Mouse (Mus musculus) induced T-regulatory cell, adult 2 months (primary cell): ENCODE data around the gene Nek11.

Source experiments
- DNase-seq: peaks from one replicate; pipeline ENCODE4 v3.0.0-alpha.2; 2012; ENCODE audit warnings: low read depth

The Nek11 gene

DNA sequence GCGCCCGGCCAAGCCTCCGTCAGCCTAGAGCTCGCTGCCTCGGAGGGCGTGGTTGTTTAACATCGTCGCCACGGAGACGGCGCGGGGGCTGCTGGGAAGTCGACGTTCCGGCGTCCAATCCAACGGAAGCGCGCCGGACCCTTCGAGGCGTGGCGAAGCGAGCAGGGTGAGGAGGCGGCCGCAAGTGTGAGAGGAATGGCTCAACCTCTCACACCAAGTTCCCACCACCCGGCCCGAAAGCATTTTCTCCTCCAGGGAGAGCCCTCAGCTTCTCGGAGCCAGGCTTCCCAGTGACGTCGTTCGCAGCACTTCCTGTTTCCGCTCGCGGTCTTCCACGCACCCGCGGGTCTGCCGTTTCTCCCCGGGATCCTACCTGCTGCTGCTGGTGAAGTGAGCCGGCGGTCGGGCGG, at the start of gene Nek11, which contains the start of gene Aste1:
Gene Nek11 (minus strand): TSS at position 307 of the 410 bp plus-strand sequence.
Gene Aste1 (plus strand): TSS at position 175 of the 410 bp plus-strand sequence.
- peak; percentile 97 for DNase-seq

GRCm38 (mm10) chr9:105408549-105408948, 13.2 kb upstream of the Nek11 start:
- no peak for DNase-seq

GRCm38 (mm10) chr9:105394720-105395119, 604 bp downstream of the Nek11 start:
- DNase-seq = no peak

DNA sequence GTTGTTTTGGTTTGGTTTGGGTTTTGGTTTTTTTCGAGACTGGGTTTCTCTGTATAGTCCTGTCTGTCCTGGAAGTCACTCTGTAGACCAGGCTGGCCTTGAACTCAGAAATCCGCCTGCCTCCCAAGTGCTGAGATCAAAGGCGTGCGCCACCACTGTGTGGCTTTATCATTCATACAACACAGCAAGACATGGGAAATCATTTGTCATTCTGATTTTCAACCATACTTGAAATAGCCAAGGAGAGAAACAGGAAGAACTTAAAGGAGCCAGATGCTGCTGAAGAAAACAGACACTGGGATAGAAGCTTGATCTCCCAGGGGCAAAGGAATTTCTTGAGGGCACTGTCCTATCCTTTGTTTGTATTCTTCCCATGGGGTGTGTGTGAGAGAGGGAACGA, 4.7 kb downstream of the Nek11 start:
- DNase-seq = no peak

- DNase-seq = peak; percentile 80
Observed at GRCm38 (mm10) chr9:105389289-105389688, 6.0 kb downstream of the Nek11 start.

- no peak for DNase-seq
Observed at GRCm38 (mm10) chr9:105387403-105387802, 7.9 kb downstream of the Nek11 start.

DNA sequence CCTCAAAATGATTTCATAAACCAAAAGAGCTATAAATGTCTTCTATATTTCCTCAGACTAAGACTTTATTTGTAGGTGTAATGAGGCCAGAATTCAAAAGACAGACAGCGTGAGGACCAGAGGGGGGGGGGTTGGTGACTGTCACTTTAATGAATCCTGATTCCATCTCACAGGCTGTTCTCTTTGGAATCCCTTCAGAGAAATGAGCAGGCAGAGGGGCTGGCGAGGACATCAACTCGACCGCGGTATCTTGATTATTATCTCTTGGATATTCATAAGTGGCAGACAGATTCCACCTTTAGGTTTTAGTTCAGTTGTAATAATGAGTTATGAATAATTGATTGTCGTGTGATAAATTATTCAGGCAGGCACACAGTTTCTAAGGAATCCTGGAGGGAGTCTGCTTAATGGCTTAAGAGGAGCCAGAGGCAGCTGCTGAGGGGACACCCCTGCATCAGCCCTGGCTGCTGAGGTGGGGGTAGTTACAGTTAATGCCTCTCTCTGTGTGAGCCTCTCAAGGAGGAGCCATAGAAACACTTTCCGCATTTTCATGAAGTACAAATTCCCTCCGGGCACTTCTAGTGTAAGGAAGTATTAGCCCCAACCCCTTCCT, 15.7 kb downstream of the Nek11 start:
- no peak for DNase-seq

DNA sequence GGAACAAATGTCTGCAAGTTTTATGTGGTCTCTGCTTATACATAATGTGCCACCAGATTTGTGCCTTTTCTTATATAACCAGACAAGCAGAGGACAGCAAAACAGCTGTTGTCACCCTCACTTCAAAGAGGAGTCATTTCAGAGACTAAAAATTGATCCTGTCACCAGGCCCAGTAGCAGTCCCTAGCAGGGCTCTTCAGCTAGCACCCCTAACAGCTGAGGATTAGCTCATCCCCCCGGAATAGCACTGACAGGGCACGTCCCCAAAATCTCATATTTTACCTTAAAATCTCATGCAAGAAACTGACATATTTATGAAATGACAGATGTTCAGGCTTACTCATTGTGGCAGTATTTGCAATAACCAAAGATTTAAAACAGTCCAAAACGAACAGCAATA, 17.7 kb downstream of the Nek11 start:
- DNase-seq = no peak

DNA sequence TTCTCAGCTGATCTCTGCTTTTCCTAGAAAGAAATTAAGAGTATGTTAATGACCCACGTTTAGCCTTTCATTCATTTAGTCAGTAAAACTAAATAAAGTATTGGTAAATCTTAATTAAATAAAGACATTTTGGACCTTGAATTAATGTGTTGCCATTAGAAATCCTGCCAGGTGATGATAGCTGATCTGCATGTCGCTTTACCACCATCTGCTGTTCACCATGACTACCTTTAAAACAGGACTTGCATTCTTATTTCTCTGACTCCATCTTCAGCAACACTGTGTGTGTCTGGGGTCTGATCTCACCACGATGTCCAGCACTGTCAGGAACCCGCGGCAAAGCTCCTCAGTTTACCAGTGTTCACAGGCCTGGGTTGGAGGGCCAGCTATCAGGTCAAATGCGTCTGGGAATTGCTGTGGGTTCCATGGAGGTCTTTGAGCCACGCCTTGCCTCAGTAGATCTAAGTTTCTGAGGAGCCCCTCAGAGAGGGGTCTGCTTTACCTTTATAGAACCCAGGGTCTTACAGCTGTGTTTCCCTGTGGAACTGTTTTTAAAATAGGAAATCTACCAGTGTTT, 18.3 kb downstream of the Nek11 start:
- DNase-seq = no peak

DNA sequence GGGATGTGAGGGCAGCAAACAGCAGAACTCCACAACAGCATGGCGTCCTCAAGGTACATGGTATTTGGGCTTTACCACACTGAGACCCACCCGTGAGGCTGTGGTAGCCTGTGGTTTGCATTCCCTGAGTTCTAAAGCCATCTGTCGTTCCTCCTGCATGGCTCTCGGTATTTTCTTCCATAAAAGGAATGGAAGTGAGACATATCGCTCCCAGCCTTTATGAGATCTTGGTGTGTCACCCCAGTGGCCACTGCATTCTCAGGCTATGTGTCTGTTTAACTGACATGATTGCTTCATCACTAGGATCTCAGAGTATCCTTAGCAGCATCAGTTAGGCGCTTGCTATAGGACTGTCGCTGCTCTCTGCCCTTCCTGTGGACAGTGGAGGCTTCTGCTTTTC, 18.9 kb downstream of the Nek11 start:
- DNase-seq = no peak

- DNase-seq = no peak
Observed at GRCm38 (mm10) chr9:105374361-105374760, 21.0 kb downstream of the Nek11 start.

GRCm38 (mm10) chr9:105368605-105369004, 26.7 kb downstream of the Nek11 start:
- peak; percentile 53 for DNase-seq

- no peak for DNase-seq
Observed at GRCm38 (mm10) chr9:105366199-105366598, 29.1 kb downstream of the Nek11 start.

- no peak for DNase-seq
Observed at GRCm38 (mm10) chr9:105363520-105364231, 31.6 kb downstream of the Nek11 start.

DNA sequence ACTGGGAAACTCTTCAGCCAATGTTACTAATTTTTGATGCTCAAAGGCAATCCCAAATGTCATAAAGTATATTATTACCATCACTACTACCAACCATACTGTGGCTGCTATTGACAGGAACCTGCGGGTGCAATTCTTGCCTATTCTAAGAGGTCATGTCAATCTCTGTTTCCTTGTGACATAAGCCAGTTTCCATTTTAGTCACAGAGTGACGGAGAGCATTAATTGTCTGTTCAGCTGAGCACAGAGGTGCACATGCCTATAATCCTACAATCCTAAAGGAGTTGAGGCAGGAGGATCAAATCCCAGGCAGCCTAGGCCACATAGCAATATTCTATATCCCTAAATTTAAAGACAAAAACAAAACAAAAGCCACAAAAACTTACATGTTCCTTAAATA, 33.1 kb downstream of the Nek11 start:
- DNase-seq = peak; percentile 6

- no peak for DNase-seq
Observed at GRCm38 (mm10) chr9:105349034-105349433, 46.3 kb downstream of the Nek11 start.

- DNase-seq = no peak
Observed at GRCm38 (mm10) chr9:105348242-105349031, 46.9 kb downstream of the Nek11 start.

GRCm38 (mm10) chr9:105342994-105343656, 52.2 kb downstream of the Nek11 start:
- DNase-seq = no peak

DNA sequence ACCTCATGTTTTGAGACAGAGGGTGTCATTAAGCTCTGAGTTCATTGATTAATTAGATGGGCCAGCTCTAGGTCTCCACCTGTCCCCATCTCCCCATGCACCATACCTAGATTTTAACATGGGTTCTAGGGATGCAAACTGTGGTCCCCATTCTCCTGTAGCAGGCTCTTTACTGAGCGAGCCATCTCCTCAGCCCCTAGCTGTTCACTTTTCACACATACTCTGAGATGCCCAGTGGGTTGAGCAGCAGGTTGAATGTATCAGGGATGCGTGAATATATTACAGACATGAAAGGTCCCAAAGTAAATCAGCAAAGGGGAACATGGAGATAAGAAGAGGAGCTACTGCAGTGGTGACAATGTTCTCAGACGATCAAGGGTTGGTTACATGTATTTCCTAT, 52.8 kb downstream of the Nek11 start:
- no peak for DNase-seq

DNA sequence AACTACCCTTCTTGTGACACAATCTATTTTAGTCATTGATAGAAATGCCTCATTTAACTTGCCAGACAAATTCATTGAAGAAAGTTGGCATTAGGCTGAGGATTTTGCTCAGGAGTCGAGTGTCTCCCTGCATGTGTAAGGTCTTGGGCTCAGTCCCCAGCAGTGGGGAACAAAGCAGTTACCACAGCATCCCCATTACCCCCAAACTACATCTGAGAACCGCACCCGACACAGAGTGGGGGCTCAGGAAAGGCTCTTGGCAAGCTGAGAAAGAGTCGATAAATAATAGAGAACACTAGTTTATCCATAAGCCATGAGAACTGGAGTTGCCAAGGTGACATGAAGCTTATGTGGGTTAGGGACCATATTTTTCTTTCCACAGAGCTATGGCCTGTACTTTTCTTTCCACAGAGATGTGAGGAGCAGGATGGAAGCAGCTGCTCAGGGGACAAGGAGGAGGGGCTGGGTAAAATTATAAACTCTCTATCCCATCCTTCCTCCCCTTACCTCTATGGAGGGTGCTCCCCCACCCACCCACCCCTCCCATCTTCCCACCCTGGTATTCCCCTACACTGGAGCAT, 62.8 kb downstream of the Nek11 start:
- DNase-seq = no peak

DNA sequence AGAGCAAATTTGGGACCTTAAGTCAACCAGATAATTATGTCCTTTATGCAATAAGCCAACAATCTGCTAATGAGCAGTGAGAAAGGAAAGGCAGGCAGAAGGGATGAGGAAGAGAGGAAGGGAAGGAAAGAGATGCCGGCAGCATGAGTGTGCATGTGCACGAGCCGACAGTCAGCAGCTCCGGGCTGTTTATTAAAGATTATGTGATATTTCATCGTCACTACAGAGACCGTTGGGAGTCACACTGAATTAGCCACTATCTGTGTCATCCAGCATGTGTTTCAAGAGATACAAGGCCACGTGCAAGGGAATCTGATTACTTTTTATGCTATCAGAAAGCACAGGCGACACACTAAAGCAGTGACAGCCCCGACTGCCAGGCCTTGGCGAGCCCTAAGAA, 73.5 kb downstream of the Nek11 start:
- no peak for DNase-seq

- DNase-seq = no peak
Observed at GRCm38 (mm10) chr9:105313250-105313649, 82.1 kb downstream of the Nek11 start.
